Mouse (Mus musculus) kidney, adult 9 months (tissue): Measurements from ENCODE around the gene Trip6.

Experiments
- DNase-seq: peaks from one replicate; pipeline ENCODE4 v3.0.0; 2022

Gene Trip6

GRCm38 (mm10) chr5:137314193-137315083 is at the start of gene Trip6:
Trip6 (minus strand) TSS chr5:137314404.
- DNase-seq, result peak; percentile 92

GRCm38 (mm10) chr5:137358382-137358781 is 44.2 kb upstream of the Trip6 start:
- no peak for DNase-seq

DNA sequence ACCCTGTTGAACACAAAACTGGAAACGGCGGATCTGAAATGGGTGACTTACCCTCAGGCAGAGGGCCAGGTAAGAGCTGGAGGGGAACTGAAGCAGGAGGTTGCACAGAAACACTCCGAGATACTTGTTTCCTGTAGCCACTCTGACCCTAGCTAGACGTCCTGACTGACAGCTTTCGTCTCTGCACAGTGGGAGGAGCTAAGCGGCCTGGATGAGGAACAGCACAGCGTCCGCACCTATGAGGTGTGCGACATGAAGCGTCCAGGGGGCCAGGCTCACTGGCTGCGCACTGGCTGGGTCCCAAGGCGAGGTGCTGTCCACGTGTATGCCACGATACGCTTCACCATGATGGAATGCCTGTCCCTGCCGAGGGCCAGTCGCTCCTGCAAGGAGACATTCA is 39.9 kb upstream of the Trip6 start:
- DNase-seq, result no peak

DNA sequence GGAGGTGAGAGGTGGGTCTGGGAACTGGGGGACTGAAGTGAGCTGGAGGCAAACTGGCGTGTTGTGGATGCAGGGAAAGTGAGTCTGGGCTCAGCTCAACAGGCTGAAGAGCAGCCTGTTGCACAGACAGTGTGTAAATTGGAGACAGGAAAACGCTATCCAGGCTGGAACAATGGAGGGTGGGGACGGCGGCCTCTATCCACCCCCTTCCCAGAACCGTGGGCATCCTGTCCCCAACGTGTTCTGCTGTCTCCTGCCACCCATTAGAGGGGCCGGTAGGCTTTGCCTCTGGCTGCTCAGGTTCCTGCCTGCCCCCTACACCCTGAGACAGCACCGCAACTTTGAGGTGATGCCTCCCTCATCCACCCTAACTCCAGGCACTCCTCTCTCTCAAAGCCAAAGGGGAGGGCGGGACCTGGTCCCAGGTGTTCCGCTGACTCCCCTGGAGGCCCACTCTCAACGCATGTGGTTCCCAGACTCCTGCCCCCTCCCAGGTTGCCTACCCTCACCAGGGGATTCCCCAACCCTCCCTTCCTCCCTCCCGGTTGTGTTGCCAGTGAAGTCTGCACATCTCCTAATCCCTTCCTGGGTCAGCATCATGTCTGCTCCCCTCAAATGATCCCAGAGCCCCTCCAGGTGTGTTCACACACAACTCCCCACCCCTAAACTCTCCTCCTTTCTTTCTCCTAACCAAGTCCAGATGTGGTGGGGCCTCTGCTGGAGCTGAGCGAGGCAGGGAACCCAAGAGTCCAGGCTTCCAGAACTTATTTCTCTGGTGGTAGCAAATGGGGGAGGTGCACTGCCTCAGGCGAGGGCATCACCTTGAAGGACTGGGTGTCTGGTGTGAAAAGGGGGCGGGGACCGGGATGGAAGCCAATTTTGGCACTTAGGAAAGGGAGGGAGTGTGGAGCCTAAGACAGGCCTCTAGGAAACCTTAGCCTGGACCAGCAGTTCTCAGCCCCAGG is 38.1 kb upstream of the Trip6 start:
- DNase-seq, result peak; percentile 79

GRCm38 (mm10) chr5:137351394-137351793 is 37.2 kb upstream of the Trip6 start:
- no peak for DNase-seq

- no peak for DNase-seq
Measured at GRCm38 (mm10) chr5:137351058-137351380, 36.8 kb upstream of the Trip6 start.

DNA sequence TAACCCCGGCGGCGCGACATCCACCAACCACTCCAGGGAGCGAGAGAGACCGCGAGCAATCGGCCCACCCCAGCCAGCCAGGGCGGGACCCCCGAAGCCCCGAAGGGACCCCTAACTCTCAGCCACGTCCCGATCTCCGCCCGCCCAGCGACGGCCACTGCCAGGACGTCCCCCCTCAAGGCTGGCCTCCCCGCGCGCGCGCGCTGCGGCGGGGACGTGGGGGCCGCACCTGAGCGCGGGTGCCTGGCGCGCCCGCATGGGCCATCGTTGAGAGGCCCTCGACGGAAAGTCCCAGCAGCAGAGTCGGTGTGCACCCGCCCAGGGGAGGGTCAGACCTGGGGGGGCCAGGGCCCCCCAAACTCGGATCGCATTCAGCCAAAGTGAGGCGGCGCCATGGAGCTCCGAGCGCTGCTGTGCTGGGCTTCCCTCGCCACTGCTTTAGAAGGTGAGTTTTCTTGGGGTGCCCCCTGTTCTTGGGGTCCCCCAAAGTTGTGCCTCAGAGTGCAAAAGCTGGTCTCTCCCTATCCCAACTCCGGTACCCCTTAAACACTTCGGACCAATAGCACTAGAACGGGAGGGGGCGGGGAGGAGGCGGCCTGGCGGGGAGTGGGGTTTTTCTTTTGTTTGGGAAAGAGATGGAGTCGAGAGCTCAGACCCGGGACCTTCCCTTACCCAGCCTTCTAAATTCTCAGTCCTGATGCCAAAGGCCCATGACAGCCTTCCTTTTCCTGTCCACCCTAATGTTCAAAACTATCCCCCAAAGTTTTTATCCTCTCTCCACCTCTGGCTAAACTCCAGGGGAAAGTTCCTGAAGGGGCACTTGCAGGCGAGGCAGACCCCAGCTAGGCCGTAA is 36.2 kb upstream of the Trip6 start:
- no peak for DNase-seq

DNA sequence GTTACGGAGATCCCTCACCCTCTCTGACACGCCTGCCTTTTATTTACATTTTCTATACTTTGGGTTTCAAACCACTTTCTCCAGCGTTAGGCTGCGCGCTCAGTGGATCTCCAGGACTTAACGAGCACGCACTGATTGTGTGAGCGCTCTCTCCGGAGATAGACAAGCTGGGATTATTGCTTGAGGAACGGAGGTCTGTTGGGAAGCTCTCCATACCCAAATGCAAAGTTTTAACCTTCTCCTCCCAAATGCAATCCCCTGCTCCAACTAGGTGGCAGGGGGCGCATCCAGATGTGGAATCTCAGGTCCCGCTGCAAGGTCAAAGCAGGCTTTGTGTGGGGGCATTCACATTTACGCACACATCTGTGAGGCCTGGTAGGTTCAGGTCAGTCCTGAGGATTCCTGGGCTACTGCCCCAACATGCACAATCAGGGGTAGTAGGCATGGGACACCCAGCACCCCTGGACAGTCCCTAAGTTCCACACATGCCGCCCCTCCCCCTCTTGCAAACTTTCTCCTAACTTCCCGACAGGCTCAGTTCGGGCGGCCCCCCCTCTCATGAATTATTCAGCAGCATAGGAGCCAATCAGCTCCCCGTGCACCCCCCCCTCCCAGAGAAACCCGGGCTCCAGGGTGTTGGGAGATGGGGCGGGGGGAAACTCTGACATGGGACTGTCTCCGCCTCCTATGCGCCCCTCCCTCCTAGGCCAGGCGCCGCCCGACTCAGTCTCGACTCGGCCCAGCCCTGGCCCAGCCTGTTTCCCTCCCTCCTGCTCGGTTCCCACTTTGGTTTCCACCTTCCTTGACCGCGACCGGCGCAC is 35.4 kb upstream of the Trip6 start, which contains the start of gene Ephb4:
Gene Ephb4, plus strand, starts transcription at position 726 of the 821 bp plus-strand sequence.
- peak; percentile 99 for DNase-seq

- peak; percentile 90 for DNase-seq
Measured at GRCm38 (mm10) chr5:137348482-137349383, 34.5 kb upstream of the Trip6 start.

- DNase-seq, result peak; percentile 53
Measured at GRCm38 (mm10) chr5:137347856-137348255, 33.7 kb upstream of the Trip6 start.

DNA sequence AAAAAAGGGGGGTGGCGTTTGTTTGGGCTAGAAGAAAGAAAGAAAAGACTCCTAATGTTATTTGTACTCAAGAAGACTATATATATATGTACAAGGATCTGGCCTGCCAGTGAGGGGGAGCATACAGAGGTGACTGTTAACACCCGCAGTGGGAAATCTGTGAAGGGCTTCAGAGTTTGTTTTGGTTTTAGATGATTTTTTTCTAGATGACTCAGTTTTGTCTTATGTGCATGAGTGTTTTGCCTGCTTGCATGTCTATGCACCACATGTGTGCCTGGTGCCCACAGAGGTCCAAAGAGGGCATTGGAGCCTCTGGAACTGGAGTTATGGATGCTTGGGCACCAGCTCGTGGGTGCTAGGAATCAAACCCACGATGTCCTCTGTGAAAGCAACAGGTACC is 32.8 kb upstream of the Trip6 start:
- no peak for DNase-seq

DNA sequence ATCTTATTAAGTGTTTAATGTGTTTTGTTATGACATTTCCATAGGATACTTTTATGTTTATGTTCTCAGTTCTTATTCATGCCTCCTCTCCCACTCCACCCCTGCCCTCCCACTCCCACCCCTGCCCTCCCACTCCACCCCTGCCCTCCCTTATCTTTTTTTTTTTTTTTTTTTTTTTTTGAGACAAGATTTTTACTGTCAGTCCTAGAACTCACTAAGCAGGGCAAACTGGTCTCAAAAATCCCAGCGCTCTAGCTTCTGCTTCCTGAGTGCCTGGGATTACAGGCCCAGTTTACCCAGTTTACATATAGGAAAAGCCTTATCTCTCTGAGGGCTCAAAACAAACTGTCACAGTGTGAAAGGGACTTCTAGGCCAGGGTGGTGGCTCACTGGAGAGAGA is 32.2 kb upstream of the Trip6 start:
- DNase-seq, result no peak

DNA sequence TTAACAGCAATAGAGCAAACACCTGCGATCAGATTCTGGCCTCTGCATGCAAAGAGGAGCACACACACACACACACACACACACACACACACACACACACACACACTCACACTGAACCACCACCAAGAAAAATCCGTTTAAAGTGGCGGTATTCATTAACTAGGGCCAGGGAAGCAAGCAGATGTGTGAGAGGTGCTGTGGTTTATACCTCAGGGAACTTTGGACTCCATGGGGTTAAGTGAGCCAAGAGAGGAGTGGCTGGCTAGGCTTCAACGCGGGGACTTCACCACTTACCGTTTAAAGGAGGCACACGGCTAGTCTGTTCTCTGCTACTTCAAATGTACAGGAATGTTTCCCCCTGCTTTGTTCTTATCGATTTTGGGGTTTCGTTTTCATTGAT is 31.6 kb upstream of the Trip6 start:
- DNase-seq, result peak; percentile 93

GRCm38 (mm10) chr5:137343869-137344268 is 29.7 kb upstream of the Trip6 start:
- no peak for DNase-seq

DNA sequence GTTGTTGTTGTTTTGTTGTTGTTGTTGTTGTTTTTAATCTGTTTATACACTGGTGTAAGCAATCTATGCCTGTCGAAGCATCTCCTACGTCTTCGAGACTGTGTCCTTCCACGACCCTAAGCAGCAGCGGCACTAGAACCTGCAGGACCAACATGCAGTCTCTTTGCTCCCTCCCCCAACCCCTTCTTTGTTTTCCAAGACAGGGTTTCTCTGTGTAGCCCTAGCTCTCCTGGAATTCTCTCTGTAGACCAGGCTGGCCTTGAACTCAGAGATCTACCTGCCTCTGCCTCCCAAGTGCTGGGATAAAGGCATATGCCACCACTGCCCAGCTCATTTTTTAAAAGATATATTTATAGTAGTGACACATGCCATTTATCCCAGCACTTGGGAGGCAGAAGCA is 29.2 kb upstream of the Trip6 start:
- DNase-seq, result no peak

GRCm38 (mm10) chr5:137342407-137343012 is 28.3 kb upstream of the Trip6 start:
- DNase-seq, result no peak

- DNase-seq, result no peak
Measured at GRCm38 (mm10) chr5:137340222-137340621, 26.0 kb upstream of the Trip6 start.

DNA sequence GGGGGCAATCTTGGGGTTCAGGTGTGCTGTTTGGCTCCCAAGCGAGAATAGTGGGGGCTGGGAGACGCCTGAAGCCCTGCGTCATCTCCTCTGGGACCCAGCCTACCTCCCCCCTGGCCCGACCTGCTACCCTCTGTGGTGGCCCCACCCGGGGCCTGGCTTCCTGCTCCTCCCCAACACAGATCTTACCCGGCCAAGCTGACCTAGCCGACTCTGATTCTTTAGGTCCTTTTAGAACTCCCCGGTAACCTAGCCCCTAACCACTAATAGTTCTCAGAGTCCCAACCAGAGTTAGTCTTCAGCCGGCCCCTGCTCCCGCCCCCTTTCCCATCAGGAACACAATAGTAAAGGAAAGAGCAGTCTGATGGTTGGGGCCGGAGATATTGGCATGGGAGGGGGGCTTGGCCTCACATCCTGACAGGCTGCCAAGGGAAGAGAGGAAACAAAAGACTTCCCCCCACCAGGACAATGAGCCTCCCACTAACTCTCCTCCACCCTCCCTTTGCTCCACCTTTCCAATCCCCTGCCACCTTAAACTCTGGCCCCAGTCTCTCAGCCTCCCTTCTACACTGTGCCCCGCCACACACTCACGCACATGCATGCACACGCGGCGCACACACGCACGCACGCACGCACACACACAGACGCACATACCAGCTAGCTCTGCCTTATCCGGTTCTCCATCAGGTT is 25.2 kb upstream of the Trip6 start:
- peak; percentile 70 for DNase-seq

DNA sequence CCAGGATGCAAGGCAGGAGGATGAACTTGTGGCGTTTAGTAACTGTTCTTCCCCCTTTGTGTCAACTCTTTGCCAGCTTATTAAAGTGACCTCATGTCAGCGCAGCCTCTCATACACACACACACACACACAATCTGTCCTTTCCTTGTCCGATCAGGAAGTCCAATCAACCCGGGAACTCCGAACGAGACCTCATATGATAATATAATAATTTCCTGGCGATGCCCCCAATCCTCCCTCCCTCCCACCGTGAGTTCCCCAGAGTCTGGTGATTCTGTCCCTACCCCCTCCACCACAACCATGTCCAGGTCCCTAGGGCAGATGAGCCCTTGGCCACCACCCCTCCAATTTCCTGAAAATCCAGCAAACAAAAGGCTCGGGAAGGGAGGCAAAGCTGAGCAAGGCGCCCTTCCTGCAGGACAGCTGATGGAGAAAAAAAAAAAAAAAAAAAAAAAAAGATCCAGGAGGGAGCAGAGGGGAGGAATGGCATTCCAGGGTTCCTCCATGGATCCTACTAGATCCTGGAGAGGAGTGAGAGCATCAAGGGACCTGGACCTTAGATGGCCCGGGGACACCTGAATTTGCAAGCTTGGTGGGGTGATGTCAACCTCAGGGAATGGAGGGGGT is 24.6 kb upstream of the Trip6 start:
- peak; percentile 77 for DNase-seq
